Mouse (Mus musculus): ENCODE results near the gene Fcrla. TPM values are rescaled to one million over a fixed set of nuclear protein-coding genes. Genes with fewer than 3 reads are reported as not detected.

Fcrla gene
- polyA plus RNA-seq, 1 experiment, result not detected

DNA sequence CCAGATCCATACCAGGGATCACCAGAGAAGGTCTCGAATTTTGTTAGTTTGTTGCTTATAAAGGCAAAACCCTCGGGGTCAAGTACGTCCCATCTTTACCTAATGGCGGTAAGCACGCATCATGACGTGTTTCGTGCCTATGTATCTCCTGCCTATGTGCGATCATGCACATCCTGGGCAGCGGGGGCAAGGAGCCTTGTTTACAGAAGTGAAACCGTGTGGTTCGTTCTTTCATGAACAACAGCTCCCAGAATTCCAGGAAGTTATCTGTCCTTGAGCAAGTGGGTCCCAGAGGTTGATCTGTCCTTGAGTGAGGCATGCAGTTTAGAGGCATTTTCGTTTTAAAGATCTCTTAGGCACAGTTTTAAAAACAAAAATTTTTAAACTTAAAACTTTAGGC is 11.9 kb upstream of the Fcrla start:
- H3K9me3 ChIP-seq (replicated peaks; ENCODE audit: control insufficient read depth, insufficient read depth, low read length, poor library complexity, severe bottlenecking), result peaks cover 24% of the 10 kb centered on the region
- no peak overlapping the region for H3K4me3 ChIP-seq (ENCODE audit: low read depth, low read length)
- TF ChIP-seq POLR2A (IDR thresholded peaks at IDR 0.05; ENCODE audit: insufficient read depth, low read length) (no peak), CTCF (IDR thresholded peaks at IDR 0.05; ENCODE audit: low read depth, low read length) (no peak), EP300 (IDR thresholded peaks at IDR 0.05; ENCODE audit: insufficient read depth, low read depth, low read length) (no peak)
- H3K27ac ChIP-seq (ENCODE audit: insufficient read depth, low read length), result no peak overlapping the region
- H3K27me3 ChIP-seq (ENCODE audit: control insufficient read depth, insufficient read depth, low read length, poor library complexity, severe bottlenecking), result no peaks in the 10 kb centered on the region
- no peaks in the 10 kb centered on the region for H3K36me3 ChIP-seq (ENCODE audit: control insufficient read depth, insufficient read depth, low read length, poor library complexity, severe bottlenecking)
- no peak overlapping the region for H3K9ac ChIP-seq (ENCODE audit: low read depth, poor library complexity, severe bottlenecking)
- no peaks in the 10 kb centered on the region for H3K4me1 ChIP-seq (ENCODE audit: control insufficient read depth, insufficient read depth, low read length)

DNA sequence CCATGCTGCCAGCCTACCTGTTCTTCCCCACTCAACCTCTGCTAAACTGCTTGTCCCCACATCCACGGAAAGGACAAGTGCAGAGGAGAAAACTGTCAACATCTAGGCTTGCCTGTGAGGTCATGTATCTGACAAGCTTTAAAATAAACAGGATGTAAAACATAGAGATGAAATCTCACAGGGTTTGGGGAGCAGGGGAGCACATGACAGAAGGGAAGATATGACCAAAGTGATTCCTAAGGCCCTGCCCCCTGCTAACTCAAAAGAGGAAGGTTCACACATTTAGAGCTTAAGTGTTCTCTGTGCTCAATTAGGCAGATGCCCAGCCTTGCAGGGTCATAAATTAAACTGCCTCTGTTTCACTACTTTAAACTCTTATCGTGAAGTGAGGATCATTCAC is 7.0 kb upstream of the Fcrla start:
- no peaks in the 10 kb centered on the region for H3K36me3 ChIP-seq (ENCODE audit: control insufficient read depth, insufficient read depth, low read length, poor library complexity, severe bottlenecking)
- no peak overlapping the region for H3K4me3 ChIP-seq (ENCODE audit: low read depth, low read length)
- H3K9ac ChIP-seq (ENCODE audit: low read depth, poor library complexity, severe bottlenecking), result no peak overlapping the region
- no peaks in the 10 kb centered on the region for H3K27me3 ChIP-seq (ENCODE audit: control insufficient read depth, insufficient read depth, low read length, poor library complexity, severe bottlenecking)
- H3K9me3 ChIP-seq (replicated peaks; ENCODE audit: control insufficient read depth, insufficient read depth, low read length, poor library complexity, severe bottlenecking), result 0 out of 2 replicates have a peak, but pooled peaks cover 4% of the 10 kb centered on the region
- TF ChIP-seq EP300 (IDR thresholded peaks at IDR 0.05; ENCODE audit: insufficient read depth, low read depth, low read length) (no peak), CTCF (IDR thresholded peaks at IDR 0.05; ENCODE audit: low read depth, low read length) (no peak), POLR2A (IDR thresholded peaks at IDR 0.05; ENCODE audit: insufficient read depth, low read length) (no peak)
- H3K27ac ChIP-seq (ENCODE audit: insufficient read depth, low read length), result no peak overlapping the region
- no peaks in the 10 kb centered on the region for H3K4me1 ChIP-seq (ENCODE audit: control insufficient read depth, insufficient read depth, low read length)

- no peak overlapping the region for H3K4me3 ChIP-seq (ENCODE audit: low read depth, low read length)
- H3K4me1 ChIP-seq (ENCODE audit: control insufficient read depth, insufficient read depth, low read length), result no peaks in the 10 kb centered on the region
- H3K27me3 ChIP-seq (ENCODE audit: control insufficient read depth, insufficient read depth, low read length, poor library complexity, severe bottlenecking), result no peaks in the 10 kb centered on the region
- no peak overlapping the region for H3K27ac ChIP-seq (ENCODE audit: insufficient read depth, low read length)
- H3K9ac ChIP-seq (ENCODE audit: low read depth, poor library complexity, severe bottlenecking), result no peak overlapping the region
- 0 out of 2 replicates have a peak, but pooled peaks cover 4% of the 10 kb centered on the region for H3K9me3 ChIP-seq (replicated peaks; ENCODE audit: control insufficient read depth, insufficient read depth, low read length, poor library complexity, severe bottlenecking)
- no peak for TF ChIP-seq POLR2A (IDR thresholded peaks at IDR 0.05; ENCODE audit: insufficient read depth, low read length)
- TF ChIP-seq CTCF (IDR thresholded peaks at IDR 0.05; ENCODE audit: low read depth, low read length), result no peak
- TF ChIP-seq EP300 (IDR thresholded peaks at IDR 0.05; ENCODE audit: insufficient read depth, low read depth, low read length), result no peak
- H3K36me3 ChIP-seq (ENCODE audit: control insufficient read depth, insufficient read depth, low read length, poor library complexity, severe bottlenecking), result no peaks in the 10 kb centered on the region
Measured at GRCm38 (mm10) chr1:170933940-170934339, 6.6 kb upstream of the Fcrla start.

DNA sequence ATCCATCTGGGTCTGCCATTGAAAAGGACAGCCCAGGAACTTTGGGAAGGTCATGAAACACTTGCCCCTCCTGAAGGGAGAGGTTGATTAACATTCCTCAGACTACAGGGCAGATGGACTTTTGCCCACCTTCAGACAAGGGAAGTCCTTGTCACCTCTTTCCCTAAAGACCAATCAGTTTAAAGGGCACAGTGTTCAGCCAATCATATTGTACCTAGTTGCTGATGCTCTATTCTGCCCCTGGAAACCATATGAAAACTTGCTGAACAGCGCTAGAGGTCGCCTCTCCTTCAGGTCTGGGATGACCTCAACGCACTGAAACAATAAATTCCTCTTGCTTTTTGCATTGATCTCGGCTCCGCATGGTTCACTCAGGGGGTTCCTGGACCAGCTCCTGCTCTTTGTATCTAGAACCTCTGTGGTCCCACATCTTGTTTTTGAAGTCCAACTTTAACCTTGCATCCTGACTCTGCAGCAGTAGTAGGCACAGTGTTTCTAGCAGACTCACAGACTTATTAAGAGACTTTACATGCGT is 6.1 kb upstream of the Fcrla start:
- Histone ChIP-seq H3K27ac (ENCODE audit: insufficient read depth, low read length) (no peak overlapping the region), H3K36me3 (ENCODE audit: control insufficient read depth, insufficient read depth, low read length, poor library complexity, severe bottlenecking) (no peaks in the 10 kb centered on the region), H3K27me3 (ENCODE audit: control insufficient read depth, insufficient read depth, low read length, poor library complexity, severe bottlenecking) (no peaks in the 10 kb centered on the region), H3K4me3 (ENCODE audit: low read depth, low read length) (no peak overlapping the region), H3K4me1 (ENCODE audit: control insufficient read depth, insufficient read depth, low read length) (no peaks in the 10 kb centered on the region), H3K9me3 (replicated peaks; ENCODE audit: control insufficient read depth, insufficient read depth, low read length, poor library complexity, severe bottlenecking) (0 out of 2 replicates have a peak, but pooled peaks cover 4% of the 10 kb centered on the region), H3K9ac (ENCODE audit: low read depth, poor library complexity, severe bottlenecking) (no peak overlapping the region)
- no peak for TF ChIP-seq POLR2A (IDR thresholded peaks at IDR 0.05; ENCODE audit: insufficient read depth, low read length)
- TF ChIP-seq EP300 (IDR thresholded peaks at IDR 0.05; ENCODE audit: insufficient read depth, low read depth, low read length), result no peak
- TF ChIP-seq CTCF (IDR thresholded peaks at IDR 0.05; ENCODE audit: low read depth, low read length), result no peak

DNA sequence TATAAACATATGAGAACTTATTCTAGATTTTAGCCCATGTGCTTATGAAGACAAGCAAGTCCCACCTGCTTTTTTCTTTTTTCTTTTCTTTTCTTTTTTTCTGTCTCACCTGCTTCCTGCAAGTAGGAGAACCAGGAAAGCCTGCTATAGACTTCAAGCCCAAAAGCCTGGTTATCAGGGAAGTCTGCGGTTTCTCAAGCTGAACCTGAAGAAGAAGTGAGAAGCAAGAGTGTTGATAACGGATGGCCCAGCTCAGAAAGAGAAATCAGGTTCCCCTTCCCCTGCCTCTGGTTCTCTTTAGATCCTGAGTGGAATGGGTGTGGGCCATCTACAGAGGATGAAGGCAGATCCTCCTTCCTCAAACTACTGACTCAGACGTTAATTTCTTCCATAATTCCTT is 4.7 kb upstream of the Fcrla start:
- no peak overlapping the region for H3K27ac ChIP-seq (ENCODE audit: insufficient read depth, low read length)
- no peaks in the 10 kb centered on the region for H3K4me1 ChIP-seq (ENCODE audit: control insufficient read depth, insufficient read depth, low read length)
- H3K9ac ChIP-seq (ENCODE audit: low read depth, poor library complexity, severe bottlenecking), result no peak overlapping the region
- 0 out of 2 replicates have a peak, but pooled peaks cover 4% of the 10 kb centered on the region for H3K9me3 ChIP-seq (replicated peaks; ENCODE audit: control insufficient read depth, insufficient read depth, low read length, poor library complexity, severe bottlenecking)
- H3K36me3 ChIP-seq (ENCODE audit: control insufficient read depth, insufficient read depth, low read length, poor library complexity, severe bottlenecking), result no peaks in the 10 kb centered on the region
- no peak for TF ChIP-seq EP300 (IDR thresholded peaks at IDR 0.05; ENCODE audit: insufficient read depth, low read depth, low read length)
- no peaks in the 10 kb centered on the region for H3K27me3 ChIP-seq (ENCODE audit: control insufficient read depth, insufficient read depth, low read length, poor library complexity, severe bottlenecking)
- no peak overlapping the region for H3K4me3 ChIP-seq (ENCODE audit: low read depth, low read length)

DNA sequence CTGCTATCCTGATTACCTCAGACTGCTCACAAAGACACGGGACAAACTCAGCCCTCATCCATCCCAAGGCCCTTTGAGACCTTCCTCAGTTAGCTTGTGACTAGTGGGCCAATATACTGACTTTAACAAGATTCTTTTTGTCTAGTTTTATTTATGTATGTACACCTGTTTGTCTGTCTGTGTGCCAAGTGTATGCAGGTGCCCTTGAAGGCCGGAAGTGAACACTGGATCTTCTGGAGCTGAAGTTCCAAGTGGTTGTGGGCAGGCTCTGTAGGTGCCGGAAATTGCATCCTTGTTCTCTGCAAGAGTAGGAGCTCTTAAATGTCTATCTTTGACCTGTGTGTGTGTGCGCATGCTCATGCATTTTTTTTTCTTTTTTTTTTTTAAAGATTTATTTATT is 1.9 kb upstream of the Fcrla start:
- Histone ChIP-seq H3K36me3 (ENCODE audit: control insufficient read depth, insufficient read depth, low read length, poor library complexity, severe bottlenecking) (no peaks in the 10 kb centered on the region), H3K27ac (ENCODE audit: insufficient read depth, low read length) (no peak overlapping the region), H3K4me3 (ENCODE audit: low read depth, low read length) (no peak overlapping the region), H3K4me1 (ENCODE audit: control insufficient read depth, insufficient read depth, low read length) (no peaks in the 10 kb centered on the region), H3K27me3 (ENCODE audit: control insufficient read depth, insufficient read depth, low read length, poor library complexity, severe bottlenecking) (no peaks in the 10 kb centered on the region), H3K9ac (ENCODE audit: low read depth, poor library complexity, severe bottlenecking) (no peak overlapping the region), H3K9me3 (replicated peaks; ENCODE audit: control insufficient read depth, insufficient read depth, low read length, poor library complexity, severe bottlenecking) (no peaks in the 10 kb centered on the region)
- TF ChIP-seq EP300 (IDR thresholded peaks at IDR 0.05; ENCODE audit: insufficient read depth, low read depth, low read length), result no peak
- TF ChIP-seq CTCF (IDR thresholded peaks at IDR 0.05; ENCODE audit: low read depth, low read length), result no peak
- no peak for TF ChIP-seq POLR2A (IDR thresholded peaks at IDR 0.05; ENCODE audit: insufficient read depth, low read length)
